Mouse (Mus musculus): ENCODE results near the gene Gprc5c. TPM values are rescaled to one million over a fixed set of nuclear protein-coding genes. Genes with fewer than 3 reads are reported as not detected.

Gene Gprc5c
- total and polyA plus RNA-seq, 3 experiments: 6.3 to 11.6 (median 7.9) TPM

- Histone ChIP-seq H3K4me3 (no peak overlapping the region), H3K79me2 (replicated peaks; ENCODE audit: control insufficient read depth, insufficient read depth, low read length) (no peaks in the 10 kb centered on the region), H3K9ac (ENCODE audit: low read depth, low read length) (no peak overlapping the region), H3K4me1 (ENCODE audit: control insufficient read depth, insufficient read depth, low read length) (no peaks in the 10 kb centered on the region; the same call in 1 of the 2 replicates), H3K27ac (no peak overlapping the region), H3K36me3 (ENCODE audit: control insufficient read depth, insufficient read depth, low read length) (no peaks in the 10 kb centered on the region), H3K27me3 (ENCODE audit: control insufficient read depth, insufficient read depth, low read length) (no peaks in the 10 kb centered on the region)
- TF ChIP-seq POLR2A (IDR thresholded peaks at IDR 0.05; ENCODE audit: insufficient read depth, low read depth, low read length) (no peak), CTCF (IDR thresholded peaks at IDR 0.05) (no peak), EP300 (IDR thresholded peaks at IDR 0.05; ENCODE audit: insufficient read depth, low read depth, low read length) (no peak)
- WGBS: 74% methylated on average over 5 of the region's 5 CpGs
- intact Hi-C loops (cut with DNase I): no loop called here
- no peak for DNase-seq
Observed at GRCm38 (mm10) chr11:114850066-114850451, 893 bp upstream of the Gprc5c start.

GRCm38 (mm10) chr11:114851269-114851607 is 286 bp downstream of the Gprc5c start:
- no peak for DNase-seq
- under 1% methylated on average over 27 of the region's 27 CpGs for WGBS

DNA sequence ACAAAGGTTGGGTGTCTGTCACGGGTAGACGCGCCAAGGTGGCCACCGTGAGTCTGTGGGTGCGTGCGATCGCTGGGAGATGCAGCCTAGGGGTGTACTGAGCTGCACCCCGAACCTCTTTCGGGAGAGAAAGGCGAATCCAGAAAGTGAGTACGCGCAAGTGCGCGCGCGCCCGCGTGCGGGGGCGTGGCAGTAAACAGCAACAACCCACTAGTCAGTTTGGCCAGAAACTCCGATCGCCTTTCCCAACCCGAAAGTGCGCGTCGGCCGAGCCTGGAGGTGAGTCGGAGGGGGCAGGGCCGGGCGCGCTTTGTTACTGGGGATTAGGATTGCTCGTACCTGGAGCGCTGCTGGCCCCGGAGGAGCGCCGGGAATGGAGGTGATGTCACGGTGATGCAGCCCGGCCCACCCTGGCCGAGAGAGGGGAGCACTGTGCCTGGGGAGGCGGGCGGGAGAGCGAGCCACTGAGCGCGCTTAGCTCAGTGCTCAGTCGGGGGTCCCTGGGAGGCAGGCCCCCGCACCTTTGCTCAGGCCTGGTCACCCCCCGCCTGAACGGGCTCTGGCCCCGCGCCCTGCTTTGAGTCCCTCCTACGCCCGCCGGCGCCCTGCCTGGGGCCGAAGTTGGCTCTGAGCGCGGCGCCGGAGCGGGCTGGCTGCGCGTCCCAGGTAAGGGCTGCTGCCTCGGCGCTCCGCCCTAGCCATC is 807 bp downstream of the Gprc5c start:
- under 1% methylated on average over 64 of the region's 65 CpGs for WGBS
- H3K4me1 ChIP-seq (ENCODE audit: control insufficient read depth, insufficient read depth, low read length): no peaks in the 10 kb centered on the region; the same call in 1 of the 2 replicates
- H3K79me2 ChIP-seq (replicated peaks; ENCODE audit: control insufficient read depth, insufficient read depth, low read length): no peaks in the 10 kb centered on the region
- no peak for TF ChIP-seq CTCF (IDR thresholded peaks at IDR 0.05)
- TF ChIP-seq POLR2A (IDR thresholded peaks at IDR 0.05; ENCODE audit: insufficient read depth, low read depth, low read length): peak; percentile 20; the same call in 1 of the 2 replicates
- TF ChIP-seq EP300 (IDR thresholded peaks at IDR 0.05; ENCODE audit: insufficient read depth, low read depth, low read length): no peak
- H3K27ac ChIP-seq: peak overlapping the region; percentile 76
- no peaks in the 10 kb centered on the region for H3K27me3 ChIP-seq (ENCODE audit: control insufficient read depth, insufficient read depth, low read length)
- intact Hi-C loops (cut with DNase I): no loop called here
- H3K4me3 ChIP-seq: peak overlapping the region; percentile 58
- DNase-seq: peak; percentile 73 to 76
- H3K9ac ChIP-seq (ENCODE audit: low read depth, low read length): peak overlapping the region; percentile 41
- no peaks in the 10 kb centered on the region for H3K36me3 ChIP-seq (ENCODE audit: control insufficient read depth, insufficient read depth, low read length)

More at GRCm38 (mm10) chr11:114851269-114851607, 286 bp downstream of the Gprc5c start:
- H3K79me2 ChIP-seq (replicated peaks; ENCODE audit: control insufficient read depth, insufficient read depth, low read length): no peaks in the 10 kb centered on the region
- no peaks in the 10 kb centered on the region; the same call in 1 of the 2 replicates for H3K4me1 ChIP-seq (ENCODE audit: control insufficient read depth, insufficient read depth, low read length)
- H3K27me3 ChIP-seq (ENCODE audit: control insufficient read depth, insufficient read depth, low read length): no peaks in the 10 kb centered on the region
- TF ChIP-seq POLR2A (IDR thresholded peaks at IDR 0.05; ENCODE audit: insufficient read depth, low read depth, low read length) (no peak), EP300 (IDR thresholded peaks at IDR 0.05; ENCODE audit: insufficient read depth, low read depth, low read length) (no peak), CTCF (IDR thresholded peaks at IDR 0.05) (no peak)
- intact Hi-C loops (cut with DNase I): no loop called here
- H3K36me3 ChIP-seq (ENCODE audit: control insufficient read depth, insufficient read depth, low read length): no peaks in the 10 kb centered on the region
- H3K4me3 ChIP-seq: peak overlapping the region; percentile 58
- peak overlapping the region; percentile 41 for H3K9ac ChIP-seq (ENCODE audit: low read depth, low read length)
- H3K27ac ChIP-seq: peak overlapping the region; percentile 76

DNA sequence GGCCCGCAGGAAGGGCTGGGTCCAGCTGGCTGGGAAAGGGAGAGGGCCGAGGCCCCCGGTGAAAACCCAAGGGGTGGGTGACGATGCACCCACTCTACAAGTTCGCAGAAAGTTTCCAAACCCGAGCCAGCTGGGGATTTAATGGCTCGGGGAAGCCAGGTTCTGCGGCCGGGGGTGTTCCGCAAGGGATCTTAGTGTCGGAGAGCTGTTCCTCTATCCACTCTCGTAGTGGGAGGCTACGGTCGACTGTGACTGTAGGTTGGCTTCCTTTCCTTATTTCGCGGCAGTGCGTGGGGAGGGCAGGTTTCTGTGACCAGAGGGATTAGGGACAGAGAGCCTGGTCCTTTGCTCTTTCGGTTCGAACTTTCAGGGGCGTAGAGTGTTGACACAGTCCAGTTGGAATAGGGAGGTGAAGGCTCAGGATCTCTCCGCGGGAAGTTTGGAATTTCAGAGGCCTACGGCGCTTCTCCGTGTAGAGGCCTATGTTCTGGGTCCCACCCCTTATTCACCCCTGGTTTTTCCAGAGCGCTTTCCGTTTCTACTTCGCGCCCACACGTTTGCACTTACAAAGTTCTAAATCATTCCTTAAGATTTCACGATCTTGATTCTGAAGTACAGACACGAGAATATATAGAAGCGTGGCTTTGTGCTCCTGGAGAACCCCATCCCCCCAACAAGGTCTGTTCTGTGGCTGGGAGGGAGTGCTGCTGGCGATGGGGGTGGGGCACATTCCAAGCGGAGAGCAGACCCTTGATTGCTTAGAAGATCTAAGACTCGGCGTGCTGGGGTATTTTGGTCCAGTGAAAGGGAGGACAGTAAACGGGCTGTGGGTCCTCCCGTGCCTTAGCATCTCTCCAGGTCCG is 1.6 kb downstream of the Gprc5c start:
- intact Hi-C loops (cut with DNase I): no loop called here
- H3K36me3 ChIP-seq (ENCODE audit: control insufficient read depth, insufficient read depth, low read length): no peaks in the 10 kb centered on the region
- TF ChIP-seq CTCF (IDR thresholded peaks at IDR 0.05) (no peak), EP300 (IDR thresholded peaks at IDR 0.05; ENCODE audit: insufficient read depth, low read depth, low read length) (no peak), POLR2A (IDR thresholded peaks at IDR 0.05; ENCODE audit: insufficient read depth, low read depth, low read length) (no peak)
- no peaks in the 10 kb centered on the region for H3K27me3 ChIP-seq (ENCODE audit: control insufficient read depth, insufficient read depth, low read length)
- DNase-seq: peak in 1 of 2 experiments; percentile 45
- no peaks in the 10 kb centered on the region; the same call in 1 of the 2 replicates for H3K4me1 ChIP-seq (ENCODE audit: control insufficient read depth, insufficient read depth, low read length)
- H3K27ac ChIP-seq: peak overlapping the region; percentile 76
- no peaks in the 10 kb centered on the region for H3K79me2 ChIP-seq (replicated peaks; ENCODE audit: control insufficient read depth, insufficient read depth, low read length)
- H3K4me3 ChIP-seq: peak overlapping the region; percentile 58
- peak overlapping the region; percentile 41 for H3K9ac ChIP-seq (ENCODE audit: low read depth, low read length)
- WGBS: 15% methylated on average over 40 of the region's 40 CpGs

DNA sequence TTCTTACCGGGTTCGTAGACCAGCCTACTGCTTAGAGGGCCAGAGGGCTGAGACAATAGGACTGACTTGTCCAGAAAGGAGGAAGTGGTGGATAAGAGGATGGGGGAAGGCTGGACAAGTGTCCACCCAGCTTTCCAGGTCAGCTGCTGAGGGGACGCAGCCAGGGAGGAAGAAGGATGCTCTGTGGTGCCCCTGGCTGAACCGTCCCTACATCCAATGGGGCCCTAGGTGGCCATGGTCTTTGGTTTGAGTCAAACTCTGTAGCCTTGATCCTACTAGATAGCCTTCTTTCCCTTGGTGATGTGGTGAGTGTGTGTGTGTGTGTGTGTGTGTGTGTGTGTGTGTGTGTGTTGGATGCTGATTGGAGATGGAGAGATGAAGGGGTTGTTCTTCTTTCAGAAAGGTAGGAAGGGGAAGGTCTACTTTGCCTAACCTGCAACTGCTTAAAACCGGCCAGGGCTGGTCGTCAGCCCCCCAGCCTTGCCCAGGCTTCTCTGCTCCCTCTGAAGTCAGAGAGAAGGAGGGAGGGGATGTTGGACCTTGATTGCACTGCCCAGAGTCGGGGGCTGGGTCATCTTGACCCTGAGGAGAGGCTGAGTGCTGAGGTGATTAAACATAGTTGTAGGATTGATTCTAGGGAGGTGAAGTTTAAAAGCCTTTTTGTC is 2.4 kb downstream of the Gprc5c start:
- intact Hi-C loops (cut with DNase I): no loop called here
- no peak for DNase-seq
- Histone ChIP-seq H3K36me3 (ENCODE audit: control insufficient read depth, insufficient read depth, low read length) (no peaks in the 10 kb centered on the region), H3K4me3 (no peak overlapping the region; the same call in 1 of the 2 replicates), H3K9ac (ENCODE audit: low read depth, low read length) (peak overlapping the region; percentile 23; the same call in 1 of the 2 replicates), H3K27ac (peak overlapping the region; percentile 76; the same call in 1 of the 2 replicates), H3K27me3 (ENCODE audit: control insufficient read depth, insufficient read depth, low read length) (no peaks in the 10 kb centered on the region), H3K4me1 (ENCODE audit: control insufficient read depth, insufficient read depth, low read length) (no peaks in the 10 kb centered on the region; the same call in 1 of the 2 replicates), H3K79me2 (replicated peaks; ENCODE audit: control insufficient read depth, insufficient read depth, low read length) (no peaks in the 10 kb centered on the region)
- WGBS: 54% methylated on average over 7 of the region's 7 CpGs
- TF ChIP-seq EP300 (IDR thresholded peaks at IDR 0.05; ENCODE audit: insufficient read depth, low read depth, low read length) (no peak), POLR2A (IDR thresholded peaks at IDR 0.05; ENCODE audit: insufficient read depth, low read depth, low read length) (no peak), CTCF (IDR thresholded peaks at IDR 0.05) (no peak)

Data from heart, adult 2 months (tissue).